Mouse (Mus musculus) midbrain, postnatal 0 days (tissue): ENCODE results near the gene Cacna1c. TPM values are rescaled to one million over a fixed set of nuclear protein-coding genes. Genes with fewer than 3 reads are reported as not detected.

Experiments
- ATAC-seq: fragments of 200-750 bp; cut with Nextera tagmentation; 2 replicates; pipeline ENCODE4 v1.8.0; 2017; ENCODE audit warnings: moderate number of reproducible peaks, mild to moderate bottlenecking, moderate TSS enrichment, moderate library complexity; ENCODE audit not compliant: low FRiP score
- DNase-seq: peaks from one replicate; pipeline ENCODE4 v3.0.0-alpha.2; 2015; ENCODE audit warnings: low spot score
- H3K27ac ChIP-seq: fragments of 300-500 bp; sonication (generic); 2 replicates; pipeline ENCODE4 v1.5.1; 2014; ENCODE audit warnings: low read depth, mild to moderate bottlenecking, low read length, mixed read lengths
- H3K27me3 ChIP-seq: fragments of 300-500 bp; sonication (generic); 2 replicates; pipeline ENCODE4 v1.6.1; 2014; ENCODE audit warnings: low read length, control low read depth, mixed read lengths; ENCODE audit not compliant: insufficient read depth
- H3K36me3 ChIP-seq: fragments of 300-500 bp; sonication (generic); 2 replicates; pipeline ENCODE4 v1.6.1; 2014; ENCODE audit warnings: low read length, control low read depth, mixed read lengths; ENCODE audit not compliant: insufficient read depth
- H3K4me1 ChIP-seq: fragments of 300-500 bp; sonication (generic); 2 replicates; pipeline ENCODE4 v1.6.1; 2014; ENCODE audit warnings: mild to moderate bottlenecking, control low read depth, antibody characterized with exemption, low read length, mixed read lengths; ENCODE audit not compliant: insufficient read depth
- H3K4me2 ChIP-seq: fragments of 300-500 bp; sonication (generic); 2 replicates; pipeline ENCODE4 v1.6.1; 2014; ENCODE audit warnings: low read depth, mild to moderate bottlenecking, low read length, mixed read lengths; ENCODE audit not compliant: poor library complexity, severe bottlenecking
- H3K4me3 ChIP-seq: fragments of 300-500 bp; sonication (generic); 2 replicates; pipeline ENCODE4 v1.5.1; 2014; ENCODE audit warnings: low read depth, mild to moderate bottlenecking, low read length, moderate library complexity
- H3K9ac ChIP-seq: fragments of 300-500 bp; sonication (generic); replicated peaks from 2 replicates; pipeline ENCODE4 v1.6.1; 2014; ENCODE audit warnings: mild to moderate bottlenecking, low read length, moderate library complexity, mixed read lengths; ENCODE audit not compliant: poor library complexity, severe bottlenecking
- H3K9me3 ChIP-seq: fragments of 300-500 bp; sonication (generic); 2 replicates; pipeline ENCODE4 v1.6.1; 2016; ENCODE audit warnings: low read length, control low read depth
- CTCF ChIP-seq: IDR thresholded peaks from 2 replicates; pipeline ENCODE4 v1.5.1; 2016; ENCODE audit warnings: antibody characterized with exemption, mild to moderate bottlenecking
- WGBS: fragments of 180-500 bp; shearing (Covaris S2); extraction: QIAGEN DNeasy Blood & Tissue Kit; methylation state at CpG from one replicate; pipeline ENCODE4 v1.1.7; 2014; 5-methylcytosine and 5-hydroxymethylcytosine counted together
- polyA plus RNA-seq: library from polyadenylated mRNA; unstranded; fragments of >200 nt; fragmentation: Nextera tagmentation; extraction: Ambion mirVana; gene quantifications from 2 replicates; pipeline ENCODE4 v1.2.1, GENCODE M21; 2015
- total RNA-seq: library from RNA; depleted of rRNA; stranded (reverse); fragments of >200 nt; gene quantifications from 2 replicates; pipeline ENCODE4 v1.2.3, GENCODE M21; 2014

Cacna1c gene
- total and polyA plus RNA-seq, 2 experiments from 2014 or later: 4.9 to 33.9 TPM

- TF ChIP-seq CTCF: no peak
- no peak overlapping the region for H3K27ac ChIP-seq
- no peaks in the 10 kb centered on the region for H3K36me3 ChIP-seq
- no peak for DNase-seq
- H3K4me3 ChIP-seq: no peak overlapping the region
- no peak overlapping the region for H3K9ac ChIP-seq
- H3K27me3 ChIP-seq: no peaks in the 10 kb centered on the region
- H3K4me2 ChIP-seq: no peak overlapping the region
- H3K4me1 ChIP-seq: no peaks in the 10 kb centered on the region
- no peaks in the 10 kb centered on the region for H3K9me3 ChIP-seq
- 81% methylated on average over 6 of the region's 6 CpGs for WGBS
- ATAC-seq: no peak
These were observed 232.4 kb downstream of the Cacna1c start for GRCm38 (mm10) chr6:118963806-118964205.

GRCm38 (mm10) chr6:118963283-118963682 is 232.9 kb downstream of the Cacna1c start:
- no peak for DNase-seq
- Histone ChIP-seq H3K27ac (no peak overlapping the region), H3K9me3 (no peaks in the 10 kb centered on the region), H3K4me2 (no peak overlapping the region), H3K4me1 (no peaks in the 10 kb centered on the region), H3K27me3 (no peaks in the 10 kb centered on the region), H3K4me3 (no peak overlapping the region), H3K9ac (no peak overlapping the region), H3K36me3 (no peaks in the 10 kb centered on the region)
- ATAC-seq: no peak
- TF ChIP-seq CTCF: no peak
- 49% methylated on average over 5 of the region's 5 CpGs for WGBS

- H3K27me3 ChIP-seq: no peaks in the 10 kb centered on the region
- no peaks in the 10 kb centered on the region for H3K36me3 ChIP-seq
- H3K4me1 ChIP-seq: no peaks in the 10 kb centered on the region
- WGBS: 97% methylated on average over 9 of the region's 9 CpGs
- H3K9me3 ChIP-seq: no peaks in the 10 kb centered on the region
- no peak overlapping the region for H3K27ac ChIP-seq
- TF ChIP-seq CTCF: no peak
- no peak overlapping the region for H3K9ac ChIP-seq
- no peak overlapping the region for H3K4me2 ChIP-seq
- ATAC-seq (no peak), DNase-seq (no peak)
- H3K4me3 ChIP-seq: no peak overlapping the region
These were observed 237.7 kb downstream of the Cacna1c start for GRCm38 (mm10) chr6:118958529-118958928.

GRCm38 (mm10) chr6:118956234-118956633 is 240.0 kb downstream of the Cacna1c start:
- no peak for ATAC-seq

GRCm38 (mm10) chr6:118955777-118956176 is 240.4 kb downstream of the Cacna1c start:
- Histone ChIP-seq H3K9ac (no peak overlapping the region), H3K36me3 (no peaks in the 10 kb centered on the region), H3K4me1 (no peaks in the 10 kb centered on the region), H3K4me2 (no peak overlapping the region), H3K9me3 (no peaks in the 10 kb centered on the region), H3K27me3 (no peaks in the 10 kb centered on the region), H3K27ac (no peak overlapping the region), H3K4me3 (no peak overlapping the region)
- DNase-seq (no peak), ATAC-seq (no peak)
- no peak for TF ChIP-seq CTCF

More at GRCm38 (mm10) chr6:118956234-118956633, 240.0 kb downstream of the Cacna1c start:
- no peak for TF ChIP-seq CTCF
- no peak overlapping the region for H3K4me2 ChIP-seq
- H3K4me3 ChIP-seq: no peak overlapping the region
- H3K27ac ChIP-seq: no peak overlapping the region
- H3K36me3 ChIP-seq: no peaks in the 10 kb centered on the region
- WGBS: 85% methylated on average over 4 of the region's 4 CpGs
- no peaks in the 10 kb centered on the region for H3K9me3 ChIP-seq
- no peaks in the 10 kb centered on the region for H3K27me3 ChIP-seq
- no peaks in the 10 kb centered on the region for H3K4me1 ChIP-seq
- no peak overlapping the region for H3K9ac ChIP-seq
- DNase-seq: no peak

GRCm38 (mm10) chr6:118954988-118955554 is 241.1 kb downstream of the Cacna1c start:
- WGBS: 91% methylated on average over 7 of the region's 7 CpGs

More at GRCm38 (mm10) chr6:118954988-118955554, 241.1 kb downstream of the Cacna1c start:
- H3K9me3 ChIP-seq: no peaks in the 10 kb centered on the region
- DNase-seq (no peak), ATAC-seq (no peak)
- TF ChIP-seq CTCF: no peak
- H3K27ac ChIP-seq: no peak overlapping the region
- no peaks in the 10 kb centered on the region for H3K36me3 ChIP-seq
- no peak overlapping the region for H3K4me2 ChIP-seq
- H3K27me3 ChIP-seq: no peaks in the 10 kb centered on the region
- H3K9ac ChIP-seq: no peak overlapping the region
- H3K4me3 ChIP-seq: no peak overlapping the region
- no peaks in the 10 kb centered on the region for H3K4me1 ChIP-seq
